Mouse (Mus musculus) lung, embryonic 16.5 days (tissue): ENCODE data around the gene Gimap8. TPM values are rescaled to one million over a fixed set of nuclear protein-coding genes. Genes with fewer than 3 reads are reported as not detected.
"Not testable (repeated sequence)": the region's sequence is repeated elsewhere in the genome, so short reads cannot be mapped to it uniquely, and the experiment has no call there.

Experiments used
- ATAC-seq: fragments of 200-750 bp; cut with Nextera tagmentation; 2 replicates; pipeline ENCODE4 v1.8.0; 2017; ENCODE audit warnings: low read depth, mild to moderate bottlenecking, moderate library complexity
- H3K27ac ChIP-seq: fragments of 300-500 bp; sonication (generic); 2 replicates; pipeline ENCODE4 v1.5.1; 2014; ENCODE audit warnings: mild to moderate bottlenecking, control low read depth, low read length
- H3K27me3 ChIP-seq: fragments of 300-500 bp; sonication (generic); 2 replicates; pipeline ENCODE4 v1.6.1; 2014; ENCODE audit warnings: low read depth, low read length, mixed read lengths; ENCODE audit not compliant: control insufficient read depth, insufficient read depth
- H3K36me3 ChIP-seq: fragments of 300-500 bp; sonication (generic); 2 replicates; pipeline ENCODE4 v1.6.1; 2014; ENCODE audit warnings: low read length; ENCODE audit not compliant: control insufficient read depth, insufficient read depth
- H3K4me1 ChIP-seq: fragments of 300-500 bp; sonication (generic); replicated peaks from 2 replicates; pipeline ENCODE4 v1.6.1; 2014; ENCODE audit warnings: low read length, mixed read lengths; ENCODE audit not compliant: control insufficient read depth, insufficient read depth
- H3K4me2 ChIP-seq: fragments of 300-500 bp; sonication (generic); 2 replicates; pipeline ENCODE4 v1.6.1; 2014; ENCODE audit warnings: low read depth, low read length, control low read depth
- H3K4me3 ChIP-seq: fragments of 300-500 bp; sonication (generic); 2 replicates; pipeline ENCODE4 v1.5.1; 2014; ENCODE audit warnings: mild to moderate bottlenecking, low read length, control low read depth
- H3K9ac ChIP-seq: fragments of 300-500 bp; sonication (generic); 2 replicates; pipeline ENCODE4 v1.6.1; 2014; ENCODE audit warnings: low read length, control low read depth
- H3K9me3 ChIP-seq: fragments of 300-500 bp; sonication (generic); 2 replicates; pipeline ENCODE4 v1.6.1; 2016; ENCODE audit warnings: low read length; ENCODE audit not compliant: control insufficient read depth
- WGBS: fragments of 180-500 bp; shearing (Covaris S2); extraction: QIAGEN DNeasy Blood & Tissue Kit; methylation state at CpG from one replicate; pipeline ENCODE4 v1.1.7; 2014; 5-methylcytosine and 5-hydroxymethylcytosine counted together
- polyA plus RNA-seq: library from polyadenylated mRNA; unstranded; fragments of >200 nt; fragmentation: Nextera tagmentation; extraction: Ambion mirVana; gene quantifications from 2 replicates; pipeline ENCODE4 v1.2.1, GENCODE M21; 2015

Gene Gimap8
- polyA plus RNA-seq, 1 experiment from 2014 or later, result 5.9 TPM

- H3K9ac ChIP-seq, result no peak overlapping the region
- 37% methylated on average over 3 of the region's 3 CpGs for WGBS
- no peaks in the 10 kb centered on the region for H3K9me3 ChIP-seq
- no peak for ATAC-seq
- no peaks in the 10 kb centered on the region for H3K27me3 ChIP-seq
- H3K36me3 ChIP-seq, result 0 out of 2 replicates have a peak, but pooled peaks cover 2% of the 10 kb centered on the region
- H3K4me3 ChIP-seq, result no peak overlapping the region
- peak overlapping the region; percentile 29; the same call in 1 of the 2 replicates for H3K27ac ChIP-seq
- H3K4me1 ChIP-seq, result no peaks in the 10 kb centered on the region
- no peak overlapping the region for H3K4me2 ChIP-seq
These were observed 34.5 kb downstream of the Gimap8 start for GRCm38 (mm10) chr6:48681472-48682090.

GRCm38 (mm10) chr6:48682271-48682670 lies 35.2 kb downstream of the Gimap8 start:
- Histone ChIP-seq H3K4me3 (no peak overlapping the region), H3K36me3 (0 out of 2 replicates have a peak, but pooled peaks cover 2% of the 10 kb centered on the region), H3K27ac (peak overlapping the region; percentile 29; the same call in 1 of the 2 replicates), H3K27me3 (no peaks in the 10 kb centered on the region), H3K9me3 (no peaks in the 10 kb centered on the region), H3K9ac (no peak overlapping the region), H3K4me2 (no peak overlapping the region), H3K4me1 (no peaks in the 10 kb centered on the region)
- no peak for ATAC-seq
- 70% methylated on average over 4 of the region's 4 CpGs for WGBS

GRCm38 (mm10) chr6:48683263-48683821 lies 36.3 kb downstream of the Gimap8 start:
- 100% methylated on average over 3 of the region's 4 CpGs for WGBS
- H3K4me1 ChIP-seq, H3K4me3 ChIP-seq, H3K9ac ChIP-seq, H3K27ac ChIP-seq, H3K9me3 ChIP-seq, H3K36me3 ChIP-seq, ATAC-seq, H3K27me3 ChIP-seq, H3K4me2 ChIP-seq: not testable (repeated sequence)

- ATAC-seq, result 0 out of 2 replicates have a peak, but pooled peaks have one; percentile 43
- WGBS, result 54% methylated on average over 5 of the region's 5 CpGs
- H3K27ac ChIP-seq, result peak within 1 kb of the TSS; percentile 73
These were observed 37.3 kb downstream of the Gimap8 start, which contains the start of gene Gimap4 for GRCm38 (mm10) chr6:48684319-48684718. Gimap4 (plus strand) TSS chr6:48684549.

GRCm38 (mm10) chr6:48684806-48685205 lies 37.8 kb downstream of the Gimap8 start:
- Histone ChIP-seq H3K4me1 (no peaks in the 10 kb centered on the region), H3K9me3 (no peaks in the 10 kb centered on the region), H3K27me3 (no peaks in the 10 kb centered on the region), H3K36me3 (no peaks in the 10 kb centered on the region), H3K27ac (peak overlapping the region; percentile 73), H3K9ac (peak overlapping the region; percentile 31; the same call in 1 of the 2 replicates), H3K4me3 (peak overlapping the region; percentile 32), H3K4me2 (peak overlapping the region; percentile 41)
- 47% methylated on average over 4 of the region's 4 CpGs for WGBS
- ATAC-seq, result no peak

More at GRCm38 (mm10) chr6:48684319-48684718, 37.3 kb downstream of the Gimap8 start, which contains the start of gene Gimap4:
- H3K9me3 ChIP-seq, result no peaks in the 10 kb centered on the region
- no peaks in the 10 kb centered on the region for H3K36me3 ChIP-seq
- H3K4me2 ChIP-seq, result peak within 1 kb of the TSS; percentile 41
- H3K27me3 ChIP-seq, result no peaks in the 10 kb centered on the region
- H3K9ac ChIP-seq, result peak within 1 kb of the TSS; percentile 31
- peak within 1 kb of the TSS; percentile 32 for H3K4me3 ChIP-seq
- H3K4me1 ChIP-seq, result no peaks in the 10 kb centered on the region

- 71% methylated on average over 2 of the region's 2 CpGs for WGBS
- H3K9ac ChIP-seq, result peak overlapping the region; percentile 31
- no peaks in the 10 kb centered on the region for H3K9me3 ChIP-seq
- ATAC-seq, result no peak
- H3K36me3 ChIP-seq, result no peaks in the 10 kb centered on the region
- H3K27me3 ChIP-seq, result no peaks in the 10 kb centered on the region
- no peaks in the 10 kb centered on the region for H3K4me1 ChIP-seq
- H3K4me2 ChIP-seq, result peak overlapping the region; percentile 41
- H3K27ac ChIP-seq, result peak overlapping the region; percentile 73
- peak overlapping the region; percentile 32 for H3K4me3 ChIP-seq
These were observed 38.2 kb downstream of the Gimap8 start for GRCm38 (mm10) chr6:48685251-48685650.

- peak overlapping the region; percentile 31; the same call in 1 of the 2 replicates for H3K9ac ChIP-seq
- WGBS, result 80% methylated on average over 7 of the region's 7 CpGs
These were observed 38.9 kb downstream of the Gimap8 start for GRCm38 (mm10) chr6:48685694-48686665.

GRCm38 (mm10) chr6:48687077-48687476 lies 40.0 kb downstream of the Gimap8 start:
- Histone ChIP-seq H3K4me3 (no peak overlapping the region), H3K27me3 (no peaks in the 10 kb centered on the region), H3K4me1 (no peaks in the 10 kb centered on the region), H3K36me3 (no peaks in the 10 kb centered on the region), H3K4me2 (no peak overlapping the region), H3K9me3 (no peaks in the 10 kb centered on the region), H3K9ac (no peak overlapping the region), H3K27ac (no peak overlapping the region)
- 70% methylated on average over 2 of the region's 2 CpGs for WGBS
- ATAC-seq, result no peak

More at GRCm38 (mm10) chr6:48685694-48686665, 38.9 kb downstream of the Gimap8 start:
- Histone ChIP-seq H3K27me3 (no peaks in the 10 kb centered on the region), H3K4me2 (peak overlapping the region; percentile 41), H3K27ac (peak overlapping the region; percentile 73; the same call in 1 of the 2 replicates), H3K9me3 (no peaks in the 10 kb centered on the region), H3K4me3 (peak overlapping the region; percentile 8; the same call in 1 of the 2 replicates), H3K36me3 (no peaks in the 10 kb centered on the region), H3K4me1 (no peaks in the 10 kb centered on the region)
- no peak for ATAC-seq
